Mouse (Mus musculus) cerebellum, postnatal 14 days (tissue): Measurements from ENCODE around the gene Pard3b.

Experiments
- DNase-seq, 2 experiments: peaks; one replicate each; pipeline ENCODE4 v3.0.0; 2021; ENCODE audit warnings: mixed read lengths in 2 of 2

The Pard3b gene

DNA sequence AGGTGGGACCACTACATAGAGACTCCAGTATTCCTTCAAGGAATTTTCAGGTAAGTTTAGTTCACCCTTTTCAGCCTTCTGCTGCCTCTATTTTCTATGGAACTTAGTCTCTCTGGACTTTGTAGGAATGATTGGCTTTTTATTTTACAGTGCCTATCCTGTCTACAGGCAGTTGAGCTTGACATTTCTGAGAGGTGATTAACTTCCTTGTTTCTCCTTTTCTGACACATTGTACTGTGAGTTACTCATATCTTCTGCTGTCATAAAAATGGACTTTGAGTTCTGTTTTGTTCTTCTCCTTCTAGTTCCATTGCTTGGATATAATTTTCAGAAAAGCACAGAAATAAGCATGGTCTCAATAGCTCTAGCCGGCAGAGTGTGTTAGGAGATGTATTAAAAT is 112.4 kb downstream of the Pard3b start:
- DNase-seq, result no peak

DNA sequence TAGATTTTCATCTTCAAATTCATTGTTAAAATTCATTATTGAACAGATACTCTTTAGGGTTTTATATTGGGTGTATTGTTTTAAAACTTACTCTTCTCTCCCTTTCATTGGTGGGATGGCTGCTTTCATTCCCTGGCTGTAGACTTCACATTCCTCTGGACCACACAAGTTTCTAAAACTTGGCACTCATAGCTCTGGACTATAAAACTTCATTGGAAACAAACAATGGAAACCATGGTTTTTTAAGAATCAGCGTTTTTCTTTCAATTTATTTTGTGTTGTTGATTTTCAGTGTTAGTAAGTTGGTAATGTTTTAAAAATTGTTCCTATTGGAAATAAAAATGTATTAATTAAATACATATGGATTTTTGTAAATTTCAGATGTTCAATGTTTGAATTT is 118.1 kb downstream of the Pard3b start:
- DNase-seq, result no peak

DNA sequence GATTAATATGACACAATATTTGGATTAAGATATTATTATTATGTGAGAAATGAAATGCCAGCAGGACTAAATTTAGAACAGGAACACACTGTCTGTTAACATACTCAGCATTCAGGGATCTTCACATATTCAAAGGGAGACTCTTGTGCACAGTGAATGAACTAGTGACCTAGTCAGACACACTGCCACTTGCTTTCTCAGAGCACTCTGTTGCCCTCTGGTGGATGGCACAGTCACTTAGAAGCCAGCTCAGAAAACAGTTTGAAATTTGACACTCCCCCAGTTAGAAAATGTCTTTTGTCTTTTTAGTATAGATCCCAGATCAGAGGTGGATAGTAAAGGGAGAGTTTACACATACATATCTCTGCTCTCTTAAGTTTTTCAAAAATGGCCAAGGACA is 132.6 kb downstream of the Pard3b start:
- DNase-seq, result peak; percentile 81 to 84

DNA sequence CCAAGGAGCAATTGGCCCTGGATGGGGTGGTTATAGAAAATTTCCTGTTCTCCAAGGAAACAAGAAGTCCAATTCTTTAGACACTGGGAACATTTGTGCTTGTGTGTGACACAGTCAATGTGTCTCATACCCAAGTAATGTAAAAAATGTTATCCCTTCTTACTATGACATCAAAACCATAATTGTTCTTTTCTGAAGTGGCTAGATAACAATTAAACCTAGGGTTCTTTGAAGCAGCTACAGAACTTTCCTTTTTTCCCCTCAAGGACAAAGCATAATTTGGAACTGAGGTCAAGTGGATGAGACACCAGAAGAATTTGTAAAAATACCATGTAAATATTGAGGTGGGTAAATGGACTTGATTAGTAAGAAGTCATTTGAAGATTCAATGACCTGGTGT is 140.1 kb downstream of the Pard3b start:
- no peak for DNase-seq

DNA sequence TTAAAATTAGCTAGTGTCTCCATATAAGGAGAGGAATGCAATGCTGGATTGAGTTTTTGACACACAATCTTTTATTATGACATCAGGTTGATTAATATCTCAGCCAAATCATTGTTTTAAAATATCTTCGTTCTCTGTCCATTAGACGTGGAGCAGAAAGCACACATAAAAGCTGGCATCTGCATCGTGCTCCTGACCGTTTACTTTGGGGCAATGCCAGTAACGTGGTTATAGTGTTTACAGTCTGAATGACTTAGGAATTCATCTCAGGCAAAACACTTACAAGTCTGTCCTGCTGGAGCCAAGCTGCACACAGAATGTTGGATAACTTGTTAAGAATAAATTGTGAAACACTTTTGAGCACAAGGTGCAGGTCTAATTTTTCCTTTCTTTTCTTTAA is 141.3 kb downstream of the Pard3b start:
- DNase-seq, result peak in 1 of 2 experiments; percentile 10

DNA sequence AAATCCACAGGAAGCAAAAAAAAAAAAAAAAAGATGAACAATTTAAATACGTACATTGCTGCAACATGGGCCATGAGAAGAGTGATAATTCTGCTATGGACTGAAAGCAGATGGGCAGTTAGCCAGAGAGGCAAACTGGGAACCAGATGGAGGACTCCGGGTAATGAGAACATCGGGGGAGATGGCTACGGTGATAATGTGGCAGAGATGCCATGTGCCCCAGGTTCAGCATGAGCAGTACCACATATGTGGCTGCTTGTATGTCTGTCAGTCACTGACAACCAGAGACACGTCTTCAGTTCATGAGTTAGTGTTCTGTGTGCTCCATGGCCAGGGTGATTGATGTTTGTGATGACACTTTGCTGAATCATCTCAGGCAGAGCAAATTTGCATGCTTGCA is 157.7 kb downstream of the Pard3b start:
- peak; percentile 37 to 52 for DNase-seq

DNA sequence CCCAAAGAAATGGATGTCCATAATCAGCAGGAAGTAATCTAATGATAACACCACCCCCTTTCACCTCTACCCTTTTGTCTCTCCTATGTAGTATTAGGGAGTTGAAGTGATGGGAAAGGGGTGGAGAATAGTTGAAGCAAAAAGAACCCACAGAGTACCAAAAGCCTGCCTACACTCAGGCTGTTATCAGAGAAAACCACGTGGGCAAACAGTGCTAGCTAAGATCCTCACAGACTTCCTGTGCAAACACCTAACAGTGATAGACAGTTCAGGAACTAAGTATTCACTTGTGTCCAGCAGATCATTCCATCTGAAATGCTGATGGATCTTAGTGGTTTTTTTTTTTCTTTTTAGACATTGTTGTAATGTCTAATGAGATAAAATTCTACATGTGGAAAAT is 181.6 kb downstream of the Pard3b start:
- no peak for DNase-seq

DNA sequence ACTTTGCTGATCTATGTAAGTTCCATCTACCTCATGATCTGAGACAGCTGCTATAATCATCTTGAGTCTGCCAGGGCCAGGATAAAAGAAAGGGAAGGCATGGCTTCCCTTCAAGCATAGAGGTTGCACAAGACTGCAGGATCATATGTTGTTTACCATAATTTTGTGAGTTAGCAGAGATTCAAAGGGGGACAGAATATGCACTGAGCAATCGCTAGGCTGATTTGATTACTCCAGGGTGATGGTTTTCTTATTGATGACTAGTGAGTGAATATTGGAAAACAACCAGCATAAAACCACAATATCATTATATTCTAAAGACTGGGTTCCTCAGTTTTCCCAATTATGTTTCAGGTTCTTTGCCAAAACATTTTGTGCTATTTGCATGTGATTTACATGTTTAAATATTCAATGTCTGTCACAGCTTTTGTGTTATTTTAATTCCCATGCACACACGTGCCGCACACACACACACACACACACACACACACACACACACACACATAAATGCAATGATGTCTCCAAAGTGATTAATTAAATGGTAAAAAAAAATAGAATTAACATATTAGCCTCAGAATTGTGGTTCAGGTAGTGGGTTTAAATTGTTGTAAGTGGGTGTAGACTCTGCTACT is 187.1 kb downstream of the Pard3b start:
- no peak for DNase-seq

DNA sequence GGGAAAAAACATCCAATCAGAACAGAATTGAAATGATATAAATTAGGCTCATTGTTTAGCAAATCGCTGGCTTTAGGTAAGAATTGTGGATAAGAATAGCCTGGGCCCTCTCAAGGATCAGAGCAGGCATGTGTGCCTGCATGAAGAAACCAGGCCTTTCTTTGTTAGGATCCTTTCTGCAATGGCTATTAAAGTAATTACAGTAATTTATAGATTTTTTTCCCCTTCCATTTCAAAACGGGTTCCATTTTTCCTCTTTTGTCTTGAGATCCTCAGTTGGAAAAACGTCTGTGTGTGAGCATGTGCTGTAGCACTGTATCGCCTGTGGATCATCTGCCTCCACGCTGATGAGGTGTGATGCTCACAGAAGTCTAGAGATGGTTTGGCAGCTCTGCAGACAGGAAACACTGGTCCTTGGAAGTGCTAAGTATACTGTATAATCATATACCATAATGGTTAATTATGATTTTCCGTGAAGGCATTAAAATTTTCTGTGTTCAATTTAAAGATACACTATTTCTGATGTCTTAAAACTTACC is 198.5 kb downstream of the Pard3b start:
- DNase-seq, result no peak

DNA sequence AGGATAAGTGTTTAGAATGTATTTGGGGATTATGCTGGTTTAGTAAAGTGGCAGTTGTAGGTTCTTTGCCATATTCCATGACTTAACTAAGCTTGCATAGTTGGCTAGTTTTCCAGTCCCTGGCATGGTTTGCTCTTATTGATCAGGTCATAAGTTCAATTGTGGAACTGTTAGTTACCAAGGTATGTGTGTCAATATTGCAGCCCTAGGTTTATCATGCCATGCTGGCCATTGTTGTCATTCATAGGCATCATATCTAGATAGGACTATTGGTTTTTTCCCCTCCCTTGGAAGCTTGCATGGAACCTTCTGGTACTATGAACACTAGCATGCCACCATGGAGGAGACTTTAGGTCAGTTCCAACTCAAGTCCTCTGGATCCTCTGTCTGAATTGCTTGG is 208.0 kb downstream of the Pard3b start:
- DNase-seq, result no peak

DNA sequence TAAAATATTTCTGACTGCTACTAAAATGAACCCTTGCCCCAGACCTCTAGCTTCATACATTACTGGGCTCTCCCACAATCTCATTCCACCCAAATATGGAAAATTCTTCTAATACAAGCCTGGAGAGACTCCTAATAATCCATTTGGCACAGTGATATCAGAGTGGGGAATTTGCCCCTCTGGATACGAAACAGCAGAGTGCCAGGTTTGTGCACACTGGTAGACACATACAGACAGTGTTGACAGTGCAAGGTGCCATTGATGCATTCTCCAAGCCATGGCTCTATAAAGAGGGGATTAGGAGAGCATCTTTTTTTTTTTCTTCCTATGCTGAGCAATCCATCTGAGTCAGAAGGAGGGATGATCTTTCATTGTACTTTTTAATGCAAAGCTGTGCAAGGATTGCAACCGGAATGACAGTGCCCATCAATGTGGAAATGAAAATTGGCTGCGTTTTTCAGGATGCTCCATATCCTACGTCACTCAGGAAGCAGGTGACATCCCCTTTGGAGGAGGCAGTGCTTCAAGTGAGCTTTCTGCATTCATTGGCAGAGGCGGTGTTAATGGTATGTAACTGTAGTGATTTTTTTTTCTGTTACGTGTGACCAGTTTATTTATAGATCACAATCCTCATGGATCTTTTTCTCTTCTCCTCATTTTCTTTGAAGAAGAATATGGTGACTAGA is 210.5 kb downstream of the Pard3b start:
- no peak for DNase-seq

DNA sequence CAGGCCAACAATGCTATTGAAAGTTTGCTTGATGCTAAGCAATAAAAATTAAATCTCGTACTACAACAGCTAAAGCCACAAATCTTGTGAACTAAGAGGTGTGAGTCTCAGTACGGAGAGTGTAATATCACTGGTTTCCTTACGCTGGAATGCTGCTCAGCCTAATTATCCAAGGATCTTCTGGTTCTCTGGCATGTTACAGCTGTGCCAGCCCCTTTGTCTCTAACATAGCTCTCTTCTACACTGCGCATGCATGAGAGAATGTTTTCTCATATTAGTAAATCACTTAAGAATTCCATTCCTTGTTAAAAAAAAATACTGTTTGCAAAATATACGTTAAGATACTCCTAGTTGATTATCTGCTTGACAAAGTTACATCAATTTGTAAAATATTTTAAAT is 211.8 kb downstream of the Pard3b start:
- no peak for DNase-seq

DNA sequence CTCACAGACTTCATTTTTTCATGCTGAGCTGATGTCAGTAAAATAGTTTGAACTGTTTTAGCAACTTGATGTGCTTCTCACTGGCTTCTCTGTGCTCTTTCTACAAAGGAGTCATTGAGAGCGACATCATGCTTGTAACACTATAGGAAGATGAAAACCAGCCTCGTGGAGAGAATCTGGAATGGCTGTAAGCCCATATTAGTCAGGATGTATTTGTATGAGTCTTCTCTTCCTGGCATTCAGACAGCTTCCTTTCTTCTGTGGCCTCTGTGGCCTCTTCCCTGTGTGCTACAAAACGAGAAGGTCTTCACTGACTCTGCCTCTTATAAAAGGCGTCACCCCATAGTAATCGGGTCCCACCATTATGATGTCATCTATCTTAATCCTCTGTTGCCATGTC is 212.6 kb downstream of the Pard3b start:
- no peak for DNase-seq

DNA sequence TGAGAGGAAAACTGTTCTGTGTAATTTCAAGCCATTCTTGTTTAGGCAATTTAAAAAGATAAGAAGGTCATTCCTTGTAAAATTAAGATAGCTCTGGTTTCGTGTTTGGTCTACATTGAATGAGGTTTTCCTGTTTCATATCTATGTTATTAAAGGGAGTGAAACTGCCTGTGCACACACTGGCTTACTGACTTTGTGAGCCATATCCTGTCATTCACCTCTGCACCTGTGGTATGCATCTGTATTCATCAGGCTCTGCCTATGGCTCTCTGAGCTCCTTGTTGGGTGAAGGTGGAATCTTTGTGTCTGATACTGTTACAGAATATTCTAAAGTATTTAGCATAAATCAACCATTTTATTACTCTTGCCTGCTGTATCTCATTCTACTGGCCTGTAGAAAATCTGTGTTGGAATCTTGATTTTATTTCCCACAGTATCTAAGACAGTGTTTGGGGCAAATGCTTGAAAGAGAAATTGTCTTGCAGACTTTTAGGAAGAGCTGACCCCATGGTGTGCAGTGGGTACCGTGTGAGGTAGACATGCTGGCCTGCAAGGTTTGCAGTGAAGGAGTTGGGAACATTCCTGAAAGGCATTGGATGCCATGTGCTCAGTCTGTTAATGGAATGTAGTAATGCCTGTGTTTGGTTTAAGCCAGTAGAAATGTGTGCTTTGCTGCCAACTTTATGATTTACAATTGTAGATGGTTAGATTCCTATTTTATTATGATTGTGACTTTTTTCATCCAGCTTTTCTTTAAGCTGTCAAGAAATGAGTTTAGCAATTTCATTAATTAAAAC is 228.9 kb downstream of the Pard3b start:
- DNase-seq, result no peak

DNA sequence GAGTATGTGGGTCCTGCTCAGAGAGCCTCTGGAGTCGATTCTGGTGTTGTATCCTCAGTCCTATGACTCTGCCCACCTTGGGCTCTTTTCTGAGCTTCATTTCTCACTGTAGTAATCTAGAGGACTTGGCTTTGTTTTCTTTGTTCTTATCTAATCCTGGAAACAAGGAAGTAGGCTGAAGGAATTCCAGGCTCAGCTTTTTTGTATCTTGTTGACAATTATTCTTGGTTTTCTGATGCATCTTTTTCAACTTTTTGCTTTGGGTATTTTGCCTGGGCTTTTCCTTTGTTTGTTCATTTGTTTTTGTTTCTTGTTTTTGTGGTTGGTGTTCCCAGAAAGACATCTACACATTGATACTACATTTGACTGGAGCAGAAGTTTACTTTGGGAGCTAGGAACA is 236.3 kb downstream of the Pard3b start:
- DNase-seq, result no peak

DNA sequence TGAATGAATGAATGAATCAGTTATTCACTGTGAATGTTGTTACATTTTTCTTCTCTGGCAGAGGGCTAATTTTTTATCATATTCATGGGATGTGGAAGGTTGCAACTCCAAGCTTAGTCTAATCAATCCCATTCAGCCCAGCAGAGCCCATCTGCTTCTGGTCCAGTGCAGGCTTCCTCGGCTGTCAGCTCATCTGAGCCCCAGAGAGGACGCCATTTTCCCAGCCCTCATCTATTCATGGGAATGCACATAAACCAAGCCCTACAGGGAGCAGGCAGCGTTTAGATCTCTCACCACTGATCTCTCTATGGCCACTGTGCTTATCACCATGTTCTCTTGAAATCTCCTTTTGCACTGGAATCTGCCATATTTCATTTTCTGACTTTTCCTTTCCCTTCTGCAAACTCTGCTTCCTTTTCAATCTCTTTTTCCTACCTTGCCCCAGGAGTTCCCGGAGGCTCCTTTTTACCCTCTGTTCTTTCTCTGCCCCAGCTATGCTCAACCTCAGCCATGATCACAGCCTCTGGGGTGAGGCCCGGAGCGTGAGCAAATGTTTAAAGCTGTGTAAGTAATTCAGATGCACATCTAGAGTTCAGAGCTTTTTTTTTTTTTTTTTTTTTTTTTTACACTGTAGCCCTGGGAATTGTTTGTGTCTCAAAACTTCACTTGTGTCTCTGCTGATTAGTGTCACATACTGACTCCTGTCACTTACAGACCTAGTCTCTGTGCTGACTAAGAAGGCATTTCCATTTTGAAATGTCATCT is 241.3 kb downstream of the Pard3b start:
- DNase-seq, result no peak

DNA sequence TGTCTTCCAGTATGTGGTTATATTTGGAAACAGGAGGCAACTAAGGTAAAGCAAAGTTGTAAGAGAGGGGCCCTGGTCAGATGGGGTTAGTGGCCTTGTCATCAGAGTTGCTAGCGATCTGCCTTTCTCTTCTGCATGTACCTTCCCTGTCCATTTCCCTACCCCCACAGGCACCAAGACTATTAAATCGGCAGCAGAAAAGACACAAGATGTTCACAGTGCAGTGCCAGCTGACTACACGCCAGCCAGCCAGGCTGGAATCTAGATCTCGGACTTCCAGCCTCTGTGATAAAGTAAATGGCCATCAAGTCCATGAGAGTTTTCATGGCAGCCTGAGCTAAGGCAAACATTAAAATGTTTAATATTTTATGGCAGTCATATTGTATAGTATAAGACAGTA is 257.4 kb downstream of the Pard3b start:
- DNase-seq, result peak; percentile 92 to 94

DNA sequence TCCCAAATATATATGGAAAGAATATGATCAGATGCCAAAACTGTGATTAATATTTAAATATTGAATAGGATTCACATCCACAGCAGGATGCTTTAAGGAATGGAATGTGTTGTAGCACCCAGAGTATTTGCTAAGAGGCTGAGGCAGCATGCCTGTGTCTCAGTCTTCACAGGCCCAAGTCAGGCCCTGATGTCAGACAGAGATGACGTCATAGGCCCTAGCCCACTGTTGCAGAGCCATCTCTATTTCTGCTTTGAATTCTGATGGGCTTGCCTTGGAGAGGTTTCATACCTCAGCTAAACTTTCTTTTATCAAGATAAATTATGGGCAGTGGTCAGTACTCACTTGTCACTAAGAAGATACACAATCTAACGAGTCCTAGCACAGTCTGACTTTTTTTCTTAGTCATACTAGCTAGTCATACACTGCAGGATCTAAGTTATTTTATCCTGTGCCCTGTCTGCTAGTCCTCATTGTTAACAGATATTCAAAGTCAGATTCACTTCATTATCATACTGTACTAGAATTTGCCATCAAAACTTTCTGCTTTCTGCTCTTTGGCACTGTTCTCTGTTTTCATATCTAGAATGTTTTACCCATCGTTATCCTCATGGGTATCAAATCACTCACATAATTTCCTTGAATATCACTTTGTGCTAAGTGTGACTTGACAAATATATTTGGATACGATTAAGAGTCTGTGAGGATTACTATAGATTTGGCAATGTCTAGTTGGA is 264.8 kb downstream of the Pard3b start:
- DNase-seq, result no peak

DNA sequence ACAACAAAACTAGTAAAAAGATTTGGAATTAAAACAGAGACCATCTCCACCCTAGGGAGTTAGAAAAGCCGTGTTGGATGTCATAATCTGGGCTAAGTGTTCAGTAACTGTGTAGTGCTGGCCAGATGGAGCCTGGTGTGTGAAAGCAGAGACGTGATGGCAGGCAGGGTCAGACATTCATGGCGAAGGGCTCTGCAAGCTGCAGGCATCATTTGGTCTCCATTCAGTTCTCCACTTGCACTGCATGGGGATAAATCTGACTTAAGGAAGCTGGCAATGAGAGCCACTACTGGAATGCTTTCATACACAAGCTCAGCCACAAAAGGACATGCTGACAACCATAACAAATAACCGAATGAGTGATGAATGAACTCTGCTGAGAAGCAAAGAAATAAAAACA is 265.4 kb downstream of the Pard3b start:
- peak in 1 of 2 experiments; percentile 19 for DNase-seq

DNA sequence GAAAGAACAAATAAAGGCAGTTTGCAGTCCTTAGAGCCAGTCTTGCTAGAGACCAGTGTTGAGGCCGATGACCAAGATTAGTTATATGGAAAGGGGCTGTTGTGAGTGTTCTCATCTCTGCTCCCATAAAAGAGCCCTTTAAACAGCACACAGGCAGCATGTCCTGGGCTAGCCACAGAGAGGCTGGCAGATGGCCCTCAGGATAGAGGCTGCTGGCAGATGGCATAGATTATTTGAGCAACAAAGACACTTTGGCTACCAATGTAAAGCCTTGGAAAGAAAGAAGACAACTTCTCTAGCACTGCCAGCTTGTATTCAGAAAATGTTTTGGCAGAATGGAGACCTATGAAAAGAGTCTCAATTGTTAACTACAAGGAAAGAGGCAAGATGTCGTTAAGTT is 274.3 kb downstream of the Pard3b start:
- peak; percentile 88 to 90 for DNase-seq

DNA sequence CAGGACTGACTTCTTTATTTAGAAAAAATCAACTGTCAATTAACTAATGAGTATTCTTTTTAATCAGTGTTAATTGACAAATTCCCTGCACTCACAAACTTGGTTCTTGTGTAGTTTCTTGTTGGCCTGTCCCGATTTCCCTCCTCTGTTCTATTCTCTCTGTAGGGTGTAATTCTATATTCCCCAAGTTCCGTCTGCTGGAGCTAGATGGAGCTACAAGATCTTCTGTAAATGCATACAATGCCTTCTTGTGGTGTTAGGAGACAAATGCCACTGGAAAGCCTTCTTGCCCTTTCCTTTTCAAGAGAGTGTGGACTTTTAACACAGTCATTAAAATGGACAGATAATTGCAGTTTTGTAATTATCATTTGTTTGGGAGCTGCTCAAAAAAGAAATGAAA is 286.3 kb downstream of the Pard3b start:
- peak; percentile 26 to 51 for DNase-seq

DNA sequence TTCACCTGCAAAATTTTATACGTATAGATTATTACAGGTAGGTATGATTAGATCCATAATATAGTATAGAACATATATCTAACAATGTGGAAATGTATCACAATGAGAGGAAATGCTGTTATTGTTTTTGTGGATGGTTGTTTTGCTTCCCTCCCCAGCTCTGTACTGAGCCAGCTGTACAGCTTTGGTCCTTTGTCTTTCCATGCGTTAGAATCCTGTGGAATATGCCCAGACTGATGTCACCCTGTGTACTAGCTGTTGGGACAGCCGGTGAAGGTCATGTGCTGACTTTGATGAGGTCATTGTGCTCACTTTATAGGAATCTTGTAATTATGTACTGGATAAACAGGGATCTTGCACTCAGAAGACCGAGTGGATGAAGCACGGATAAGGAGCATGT is 286.9 kb downstream of the Pard3b start:
- no peak for DNase-seq
